ENCODE assay signal across 26 mouse cellular contexts in genomic region chr19:55868597-55868996, GRCm38 (mm10).
DNase-seq lines count a peak whose midpoint lies in the region; ATAC-seq and TF ChIP-seq lines count a peak whose summit lies in the region.
"Had no signal": no experiment of that assay in that cellular context is flagged by ENCODE, and none has a peak within 500 bp of the region (broad histone marks: within the 10 kb centered on the region; RNA-seq: fewer than 3 reads in every experiment).

No protein-coding gene starts in this region.

- H3K27ac ChIP-seq in heart, embryonic 10.5 days = peak overlapping the region; percentile 67; the same call in 1 of the 2 replicates
- H3K27ac ChIP-seq in heart, embryonic 11.5 days (ENCODE audit: low read depth, low read length) = no peak overlapping the region
- H3K27ac ChIP-seq in liver, embryonic 15.5 days (replicated peaks) = peak overlapping the region; percentile 89; the same call in 1 of the 2 replicates
- H3K27ac ChIP-seq in stomach, postnatal 0 days (replicated peaks) = peak overlapping the region; percentile 46; the same call in 1 of the 2 replicates
- H3K27ac ChIP-seq: hindbrain, embryonic 13.5 days; layer of hippocampus, adult 2 months; limb, embryonic 13.5 days had no signal

- no peak for TF ChIP-seq EP300 in stomach, postnatal 0 days (optimal IDR thresholded peaks at IDR 0.05)

- ATAC-seq in heart, embryonic 11.5 days (replicated peaks; ENCODE audit: insufficient number of reproducible peaks, low FRiP score, low TSS enrichment) = no peak
- ATAC-seq in liver, embryonic 15.5 days (ENCODE audit: insufficient read depth) = no peak
- ATAC-seq in stomach, postnatal 0 days (ENCODE audit: low FRiP score, low TSS enrichment) = peak; percentile 72
- ATAC-seq: forebrain, embryonic 14.5 days had no signal

- H3K27me3 ChIP-seq in heart, embryonic 10.5 days (ENCODE audit: insufficient read depth, poor library complexity, severe bottlenecking) = no peaks in the 10 kb centered on the region
- no peaks in the 10 kb centered on the region for H3K27me3 ChIP-seq in heart, embryonic 11.5 days (ENCODE audit: control insufficient read depth, insufficient read depth, low read length)
- H3K27me3 ChIP-seq in liver, embryonic 15.5 days = no peaks in the 10 kb centered on the region
- H3K27me3 ChIP-seq in stomach, postnatal 0 days (ENCODE audit: control insufficient read depth, insufficient read depth, low read length) = no peaks in the 10 kb centered on the region
- H3K27me3 ChIP-seq: heart, embryonic 12.5 days; hindbrain, embryonic 13.5 days; limb, embryonic 13.5 days had no signal

- no peak overlapping the region for H3K4me2 ChIP-seq in heart, embryonic 11.5 days
- H3K4me2 ChIP-seq in liver, embryonic 15.5 days = no peak overlapping the region
- no peak overlapping the region for H3K4me2 ChIP-seq in stomach, postnatal 0 days (replicated peaks; ENCODE audit: low read depth)
- H3K4me2 ChIP-seq: heart, embryonic 12.5 days; hindbrain, embryonic 13.5 days; limb, embryonic 13.5 days had no signal

- no peak for TF ChIP-seq CTCF in stomach, postnatal 0 days (IDR thresholded peaks at IDR 0.05; ENCODE audit: low read depth)

- no peak overlapping the region for H3K9ac ChIP-seq in heart, embryonic 11.5 days (ENCODE audit: low read depth, low read length)
- no peak overlapping the region for H3K9ac ChIP-seq in liver, embryonic 15.5 days
- no peak overlapping the region for H3K9ac ChIP-seq in stomach, postnatal 0 days (ENCODE audit: low read length)
- H3K9ac ChIP-seq: heart, embryonic 12.5 days; hindbrain, embryonic 13.5 days; limb, embryonic 13.5 days had no signal

- no peak overlapping the region for H3K4me3 ChIP-seq in heart, embryonic 10.5 days
- no peak overlapping the region for H3K4me3 ChIP-seq in heart, embryonic 11.5 days (ENCODE audit: low read depth, low read length)
- H3K4me3 ChIP-seq in liver, embryonic 15.5 days (replicated peaks) = no peak overlapping the region
- no peak overlapping the region for H3K4me3 ChIP-seq in stomach, postnatal 0 days (ENCODE audit: low read depth, low read length)
- H3K4me3 ChIP-seq: heart, embryonic 12.5 days; hindbrain, embryonic 13.5 days; layer of hippocampus, adult 2 months; limb, embryonic 13.5 days had no signal

- DNase-seq in heart, embryonic 10.5 days (ENCODE audit: low spot score) = no peak
- DNase-seq in adipocyte (ENCODE audit: low spot score) = peak; percentile 49
- peak; percentile 44 for DNase-seq in stomach, postnatal 0 days (ENCODE audit: low spot score)
- no peak for DNase-seq in layer of hippocampus, postnatal 10 days (ENCODE audit: low spot score in 2 of 2)
- DNase-seq in right cerebral cortex, postnatal 4 days = no peak
- DNase-seq: adrenal gland, postnatal 10 days; cerebellum, adult 11 months; cerebellum, adult 9-10 months; cerebellum, postnatal 36 days; gastrocnemius, postnatal 25 days; heart, adult 11 months; heart, postnatal 4 days; kidney, adult 18-20 months; kidney, postnatal 36 days; lung, adult 18-20 months; lung, postnatal 10 days; midbrain, embryonic 14.5 days; right cerebral cortex, postnatal 25 days; thymus, postnatal 4 days had no signal

- peaks cover 29% of the 10 kb centered on the region for H3K4me1 ChIP-seq in heart, embryonic 10.5 days
- H3K4me1 ChIP-seq in heart, embryonic 11.5 days (ENCODE audit: control insufficient read depth, insufficient read depth, low read length) = peaks cover 22% of the 10 kb centered on the region
- H3K4me1 ChIP-seq in liver, embryonic 15.5 days (replicated peaks) = peaks cover 72% of the 10 kb centered on the region
- peaks cover 7% of the 10 kb centered on the region for H3K4me1 ChIP-seq in stomach, postnatal 0 days (replicated peaks; ENCODE audit: control insufficient read depth, insufficient read depth)

- no peaks in the 10 kb centered on the region for H3K9me3 ChIP-seq in heart, embryonic 10.5 days
- no peaks in the 10 kb centered on the region for H3K9me3 ChIP-seq in heart, embryonic 11.5 days (replicated peaks; ENCODE audit: control insufficient read depth, low read length)
- H3K9me3 ChIP-seq in liver, embryonic 15.5 days (replicated peaks) = no peaks in the 10 kb centered on the region
- no peaks in the 10 kb centered on the region for H3K9me3 ChIP-seq in stomach, postnatal 0 days (ENCODE audit: control insufficient read depth, low read length)
- H3K9me3 ChIP-seq: heart, embryonic 12.5 days; hindbrain, embryonic 13.5 days; limb, embryonic 13.5 days had no signal

- H3K36me3 ChIP-seq in heart, embryonic 10.5 days = peaks cover 19% of the 10 kb centered on the region; the same call in 1 of the 2 replicates
- H3K36me3 ChIP-seq in heart, embryonic 11.5 days (ENCODE audit: control insufficient read depth, insufficient read depth, low read length) = no peaks in the 10 kb centered on the region
- no peaks in the 10 kb centered on the region; the same call in 1 of the 2 replicates for H3K36me3 ChIP-seq in liver, embryonic 15.5 days (replicated peaks)
- H3K36me3 ChIP-seq in stomach, postnatal 0 days (ENCODE audit: control insufficient read depth, insufficient read depth, low read length) = no peaks in the 10 kb centered on the region
- H3K36me3 ChIP-seq: hindbrain, embryonic 13.5 days had no signal

- WGBS in heart, embryonic 10.5 days = 93% methylated on average over 4 of the region's 4 CpGs
- whole genome bisulfite sequencing in heart, embryonic 11.5 days (ENCODE audit: insufficient replicate concordance) = 84% methylated on average over 4 of the region's 4 CpGs
- WGBS in liver, embryonic 15.5 days (ENCODE audit: insufficient replicate concordance) = 95% methylated on average over 4 of the region's 4 CpGs
- 88% methylated on average over 4 of the region's 4 CpGs for WGBS in stomach, postnatal 0 days

Comparison
In these comparisons a context has a peak if more than half of its experiments do, and no peak if none do; other contexts are left out.
1. DNase-seq: peak in adipocyte (single experiment) and stomach, postnatal 0 days (single experiment); none in heart, embryonic 10.5 days (single experiment), layer of hippocampus, postnatal 10 days (0 of 2) and right cerebral cortex, postnatal 4 days (single experiment).